Mouse (Mus musculus) liver, embryonic 14.5 days (tissue): Measurements from ENCODE around the gene Bcat1.

Experiments used
- CTCF ChIP-seq: IDR thresholded peaks from 2 replicates; pipeline ENCODE4 v1.5.1; 2016; ENCODE audit warnings: antibody characterized with exemption, low read depth, control low read depth
- EP300 ChIP-seq: IDR thresholded peaks from 2 replicates; pipeline ENCODE4 v1.6.1; 2016; ENCODE audit warnings: antibody characterized with exemption, low read depth

DNA sequence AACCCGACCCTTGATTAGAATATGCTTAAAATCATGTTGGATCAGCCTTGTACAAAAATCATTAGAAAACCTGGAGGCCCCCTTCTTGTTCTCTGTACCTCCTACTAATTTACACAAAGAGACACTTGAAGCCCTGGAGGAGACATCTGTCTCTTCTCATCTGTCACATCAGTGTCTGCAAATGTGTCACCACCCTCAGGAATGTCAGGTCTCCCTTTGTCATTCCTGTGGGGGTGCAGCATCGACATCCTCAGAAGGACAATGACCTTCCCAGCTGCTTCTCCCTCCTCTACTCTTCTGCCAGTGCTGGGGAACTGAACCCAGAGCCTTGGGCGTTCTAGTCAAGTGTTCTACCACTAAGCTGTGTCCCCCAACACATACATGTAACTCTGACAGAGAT, 83.9 kb downstream of the Bcat1 start:
- TF ChIP-seq CTCF (no peak), EP300 (no peak)
